Mouse (Mus musculus): ENCODE data around the gene Manf. TPM values are rescaled to one million over a fixed set of nuclear protein-coding genes. Genes with fewer than 3 reads are reported as not detected.

Gene Manf
- polyA plus RNA-seq, 1 experiment from 2014 or later = 104 TPM

DNA sequence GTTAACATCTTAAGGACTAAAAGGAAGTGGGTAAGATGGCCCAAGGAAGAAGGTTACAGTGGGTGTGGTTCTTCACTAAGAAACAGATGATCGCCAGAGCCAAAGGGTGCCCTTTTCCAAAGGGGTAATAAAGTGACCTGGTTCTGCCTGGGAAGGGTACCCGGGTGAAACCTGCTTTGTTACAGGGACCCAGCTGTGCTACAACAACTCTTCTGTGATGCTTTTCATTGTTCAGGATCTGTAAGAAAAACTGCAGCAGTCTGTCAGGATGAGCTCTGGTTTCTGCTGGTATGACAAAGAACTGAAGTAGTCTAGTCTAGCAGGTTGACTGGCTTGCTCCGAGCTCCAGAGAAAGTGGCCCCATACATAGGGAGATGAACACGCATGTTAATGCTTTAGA lies 9.6 kb downstream of the Manf start:
- Histone ChIP-seq H3K27me3 (ENCODE audit: insufficient read depth, low read length) (no peaks in the 10 kb centered on the region), H3K4me2 (ENCODE audit: low read depth, low read length) (no peak overlapping the region), H3K4me1 (ENCODE audit: insufficient read depth) (peaks cover 26% of the 10 kb centered on the region), H3K36me3 (replicated peaks; ENCODE audit: insufficient read depth, low read length) (peaks cover 39% of the 10 kb centered on the region), H3K9me3 (ENCODE audit: low read length) (no peaks in the 10 kb centered on the region), H3K27ac (ENCODE audit: low read depth) (no peak overlapping the region; the same call in 1 of the 2 replicates), H3K9ac (replicated peaks) (no peak overlapping the region), H3K4me3 (ENCODE audit: low read depth, low read length) (no peak overlapping the region)
- ATAC-seq = no peak
- TF ChIP-seq EP300 (IDR thresholded peaks at IDR 0.05; ENCODE audit: low read depth) (no peak), CTCF (IDR thresholded peaks at IDR 0.05; ENCODE audit: low read depth) (no peak)
- DNase-seq = no peak
- 54% methylated on average over 4 of the region's 4 CpGs for WGBS (ENCODE audit: insufficient replicate concordance)

DNA sequence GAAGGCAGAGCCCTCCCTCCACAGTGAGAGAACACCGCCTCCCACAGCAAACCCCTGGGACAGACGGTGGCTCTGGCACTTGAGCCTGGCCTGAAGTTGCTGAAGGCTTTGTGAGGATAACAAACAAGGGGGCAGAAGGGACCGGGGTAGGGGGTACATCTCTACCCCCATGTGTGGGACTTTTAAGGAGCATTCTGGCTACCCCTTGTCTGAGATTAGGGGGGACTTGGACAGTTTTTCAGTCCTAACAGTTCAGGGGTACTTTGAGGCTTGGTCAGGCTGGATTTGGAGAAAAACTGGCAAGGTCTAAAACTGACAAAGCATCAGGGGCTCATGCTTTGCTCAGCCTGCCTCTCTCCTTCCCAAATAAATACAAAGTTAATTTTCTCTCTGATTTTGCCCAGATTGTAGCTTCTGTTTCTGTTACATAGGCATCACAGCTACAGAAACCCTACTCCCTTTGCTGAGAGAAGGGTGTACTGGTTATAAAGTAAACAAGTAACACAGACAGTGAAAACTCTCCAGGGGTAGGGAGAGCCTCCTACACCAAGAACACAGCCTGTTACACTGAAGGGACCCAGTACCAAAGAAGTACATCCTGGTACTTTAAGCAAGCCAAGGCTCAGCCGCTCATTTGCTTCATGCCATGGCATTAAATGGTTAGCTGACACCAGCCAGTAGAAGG lies 10.6 kb downstream of the Manf start:
- H3K9ac ChIP-seq (replicated peaks) = no peak overlapping the region
- no peak overlapping the region for H3K27ac ChIP-seq (ENCODE audit: low read depth)
- peaks cover 45% of the 10 kb centered on the region for H3K36me3 ChIP-seq (replicated peaks; ENCODE audit: insufficient read depth, low read length)
- H3K4me2 ChIP-seq (ENCODE audit: low read depth, low read length) = no peak overlapping the region
- 75% methylated on average over 4 of the region's 4 CpGs for WGBS (ENCODE audit: insufficient replicate concordance)
- TF ChIP-seq EP300 (IDR thresholded peaks at IDR 0.05; ENCODE audit: low read depth) (no peak), CTCF (IDR thresholded peaks at IDR 0.05; ENCODE audit: low read depth) (no peak)
- no peaks in the 10 kb centered on the region for H3K27me3 ChIP-seq (ENCODE audit: insufficient read depth, low read length)
- H3K4me3 ChIP-seq (ENCODE audit: low read depth, low read length) = no peak overlapping the region
- H3K9me3 ChIP-seq (ENCODE audit: low read length) = no peaks in the 10 kb centered on the region
- ATAC-seq (no peak), DNase-seq (no peak)
- H3K4me1 ChIP-seq (ENCODE audit: insufficient read depth) = peaks cover 26% of the 10 kb centered on the region

DNA sequence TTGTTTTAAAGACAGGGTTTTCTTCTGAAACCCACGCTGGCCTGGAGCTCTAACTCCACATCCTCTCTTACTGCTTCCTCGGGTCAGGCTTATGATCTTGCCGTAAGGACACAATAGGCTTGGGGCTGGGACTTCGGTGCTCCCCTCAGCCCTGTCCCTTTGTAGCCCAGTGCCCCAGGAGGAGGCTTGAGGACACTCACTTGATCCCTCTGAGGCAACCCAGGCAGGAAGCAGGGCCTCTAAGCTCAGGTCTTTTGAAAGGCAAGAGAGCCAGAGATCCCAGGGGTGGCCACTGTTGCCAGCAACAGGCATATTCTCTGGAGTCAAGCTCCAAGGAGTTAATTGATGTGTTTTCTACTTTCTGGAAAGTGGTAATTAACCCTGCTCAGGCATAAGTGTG lies 12.3 kb downstream of the Manf start:
- Histone ChIP-seq H3K36me3 (replicated peaks; ENCODE audit: insufficient read depth, low read length) (peaks cover 50% of the 10 kb centered on the region), H3K9me3 (ENCODE audit: low read length) (no peaks in the 10 kb centered on the region), H3K4me3 (ENCODE audit: low read depth, low read length) (no peak overlapping the region), H3K4me1 (ENCODE audit: insufficient read depth) (peaks cover 12% of the 10 kb centered on the region), H3K27ac (ENCODE audit: low read depth) (no peak overlapping the region), H3K9ac (replicated peaks) (no peak overlapping the region; the same call in 1 of the 2 replicates), H3K4me2 (ENCODE audit: low read depth, low read length) (no peak overlapping the region), H3K27me3 (ENCODE audit: insufficient read depth, low read length) (no peaks in the 10 kb centered on the region)
- TF ChIP-seq EP300 (IDR thresholded peaks at IDR 0.05; ENCODE audit: low read depth) = no peak
- no peak for TF ChIP-seq CTCF (IDR thresholded peaks at IDR 0.05; ENCODE audit: low read depth)
- DNase-seq = no peak
- no peak for ATAC-seq
- WGBS (ENCODE audit: insufficient replicate concordance) = 76% methylated on average over 4 of the region's 4 CpGs

DNA sequence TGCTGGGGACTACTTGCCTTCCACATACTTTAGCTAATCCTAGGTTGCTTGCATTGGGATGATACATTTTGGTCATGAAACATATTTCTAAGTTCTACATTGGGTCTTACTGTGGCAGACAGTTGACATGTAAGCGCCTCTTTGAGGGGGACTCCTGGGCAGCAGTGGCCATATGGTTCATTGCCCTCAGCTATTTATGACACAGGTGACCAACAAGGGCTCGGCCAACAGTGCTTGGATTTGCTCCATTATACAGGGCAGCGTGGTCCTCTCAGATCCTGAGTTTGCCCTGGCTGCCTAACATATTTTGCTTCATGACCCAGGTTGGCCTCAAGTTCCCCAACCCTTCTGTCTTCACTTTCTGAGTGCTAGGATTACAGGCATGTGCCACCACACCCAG lies 15.1 kb downstream of the Manf start:
- Histone ChIP-seq H3K9ac (replicated peaks) (no peak overlapping the region), H3K27me3 (ENCODE audit: insufficient read depth, low read length) (no peaks in the 10 kb centered on the region), H3K27ac (ENCODE audit: low read depth) (no peak overlapping the region), H3K4me3 (ENCODE audit: low read depth, low read length) (no peak overlapping the region), H3K36me3 (replicated peaks; ENCODE audit: insufficient read depth, low read length) (peaks cover 62% of the 10 kb centered on the region), H3K9me3 (ENCODE audit: low read length) (no peaks in the 10 kb centered on the region), H3K4me2 (ENCODE audit: low read depth, low read length) (no peak overlapping the region), H3K4me1 (ENCODE audit: insufficient read depth) (no peaks in the 10 kb centered on the region)
- 88% methylated on average over 3 of the region's 3 CpGs for WGBS (ENCODE audit: insufficient replicate concordance)
- DNase-seq = no peak
- ATAC-seq = no peak
- TF ChIP-seq EP300 (IDR thresholded peaks at IDR 0.05; ENCODE audit: low read depth) = no peak
- no peak for TF ChIP-seq CTCF (IDR thresholded peaks at IDR 0.05; ENCODE audit: low read depth)

DNA sequence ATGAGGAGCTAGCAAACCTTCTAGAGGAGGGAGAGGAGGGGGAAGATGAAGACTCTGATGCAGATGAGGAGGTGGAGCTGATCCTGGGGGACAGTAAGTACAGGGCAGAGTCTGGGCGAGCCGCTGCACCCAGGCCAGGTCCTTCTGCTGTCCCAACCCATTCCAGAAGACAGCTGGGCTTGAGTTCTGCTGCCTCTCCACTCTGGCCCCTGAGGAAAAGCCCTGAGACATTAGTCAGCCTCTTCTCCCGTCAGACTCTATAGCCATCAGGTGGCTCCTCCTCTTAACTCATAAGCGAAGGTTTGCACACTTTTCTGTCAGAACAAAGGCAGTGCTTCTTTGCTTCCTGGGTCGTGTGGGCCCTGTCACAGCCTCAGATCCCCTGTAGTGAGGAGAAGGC lies 17.6 kb downstream of the Manf start:
- WGBS (ENCODE audit: insufficient replicate concordance) = 74% methylated on average over 5 of the region's 5 CpGs
- Histone ChIP-seq H3K9me3 (ENCODE audit: low read length) (no peaks in the 10 kb centered on the region), H3K36me3 (replicated peaks; ENCODE audit: insufficient read depth, low read length) (peaks cover 58% of the 10 kb centered on the region), H3K9ac (replicated peaks) (no peak overlapping the region), H3K4me2 (ENCODE audit: low read depth, low read length) (no peak overlapping the region), H3K27ac (ENCODE audit: low read depth) (no peak overlapping the region), H3K4me1 (ENCODE audit: insufficient read depth) (no peaks in the 10 kb centered on the region), H3K27me3 (ENCODE audit: insufficient read depth, low read length) (no peaks in the 10 kb centered on the region), H3K4me3 (ENCODE audit: low read depth, low read length) (no peak overlapping the region)
- no peak for TF ChIP-seq EP300 (IDR thresholded peaks at IDR 0.05; ENCODE audit: low read depth)
- TF ChIP-seq CTCF (IDR thresholded peaks at IDR 0.05; ENCODE audit: low read depth) = no peak
- DNase-seq = no peak
- ATAC-seq = no peak

DNA sequence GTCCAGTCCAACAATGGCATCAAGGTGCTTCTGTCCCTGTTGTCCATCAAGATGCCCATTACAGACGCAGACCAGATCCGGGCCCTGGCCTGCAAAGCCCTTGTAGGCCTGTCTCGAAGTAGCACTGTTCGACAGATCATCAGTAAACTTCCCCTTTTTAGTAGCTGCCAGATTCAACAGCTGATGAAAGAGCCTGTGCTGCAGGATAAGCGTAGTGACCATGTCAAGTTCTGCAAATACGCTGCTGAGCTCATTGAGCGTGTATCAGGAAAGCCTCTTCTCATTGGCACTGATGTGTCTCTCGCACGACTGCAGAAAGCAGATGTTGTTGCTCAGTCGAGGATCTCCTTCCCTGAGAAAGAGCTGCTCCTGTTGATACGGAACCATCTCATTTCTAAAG lies 33.7 kb downstream of the Manf start:
- no peak for DNase-seq
- no peak overlapping the region for H3K27ac ChIP-seq (ENCODE audit: low read depth)
- ATAC-seq = no peak
- no peaks in the 10 kb centered on the region for H3K27me3 ChIP-seq (ENCODE audit: insufficient read depth, low read length)
- no peak overlapping the region for H3K4me3 ChIP-seq (ENCODE audit: low read depth, low read length)
- H3K4me2 ChIP-seq (ENCODE audit: low read depth, low read length) = no peak overlapping the region
- no peak overlapping the region for H3K9ac ChIP-seq (replicated peaks)
- WGBS (ENCODE audit: insufficient replicate concordance) = 58% methylated on average over 11 of the region's 11 CpGs
- no peaks in the 10 kb centered on the region for H3K4me1 ChIP-seq (ENCODE audit: insufficient read depth)
- no peak for TF ChIP-seq CTCF (IDR thresholded peaks at IDR 0.05; ENCODE audit: low read depth)
- no peak for TF ChIP-seq EP300 (IDR thresholded peaks at IDR 0.05; ENCODE audit: low read depth)
- no peaks in the 10 kb centered on the region for H3K9me3 ChIP-seq (ENCODE audit: low read length)
- H3K36me3 ChIP-seq (replicated peaks; ENCODE audit: insufficient read depth, low read length) = peaks cover 75% of the 10 kb centered on the region
